Mouse (Mus musculus) midbrain, embryonic 15.5 days (tissue): Measurements from ENCODE around the gene Rnf7. TPM values are rescaled to one million over a fixed set of nuclear protein-coding genes. Genes with fewer than 3 reads are reported as not detected.

Experiments
- ATAC-seq: fragments of 200-750 bp; cut with Nextera tagmentation; replicated peaks from 2 replicates; pipeline ENCODE4 v1.8.0; 2017; ENCODE audit warnings: moderate TSS enrichment
- H3K27ac ChIP-seq: fragments of 300-500 bp; sonication (generic); 2 replicates; pipeline ENCODE4 v1.5.1; 2015; ENCODE audit warnings: mild to moderate bottlenecking, inconsistent platforms
- H3K27me3 ChIP-seq: fragments of 300-500 bp; sonication (generic); replicated peaks from 2 replicates; pipeline ENCODE4 v1.6.1; 2015; ENCODE audit warnings: inconsistent platforms
- H3K36me3 ChIP-seq: fragments of 300-500 bp; sonication (generic); replicated peaks from 2 replicates; pipeline ENCODE4 v1.6.1; 2015; ENCODE audit warnings: inconsistent platforms
- H3K4me1 ChIP-seq: fragments of 300-500 bp; sonication (generic); 2 replicates; pipeline ENCODE4 v1.6.1; 2015; ENCODE audit warnings: inconsistent platforms
- H3K4me2 ChIP-seq: fragments of 300-500 bp; sonication (generic); 2 replicates; pipeline ENCODE4 v1.6.1; 2015; ENCODE audit warnings: inconsistent platforms, mild to moderate bottlenecking, moderate library complexity
- H3K4me3 ChIP-seq: fragments of 300-500 bp; sonication (generic); 2 replicates; pipeline ENCODE4 v1.5.1; 2015; ENCODE audit warnings: mild to moderate bottlenecking, inconsistent platforms
- H3K9ac ChIP-seq: fragments of 300-500 bp; sonication (generic); 2 replicates; pipeline ENCODE4 v1.6.1; 2015; ENCODE audit warnings: mild to moderate bottlenecking, inconsistent platforms
- H3K9me3 ChIP-seq: fragments of 300-500 bp; sonication (generic); 2 replicates; pipeline ENCODE4 v1.6.1; 2016; ENCODE audit warnings: inconsistent platforms
- WGBS: fragments of 180-500 bp; shearing (Covaris S2); methylation state at CpG from one replicate; pipeline ENCODE4 v1.1.7; 2015; ENCODE audit warnings: mixed read lengths; 5-methylcytosine and 5-hydroxymethylcytosine counted together
- polyA plus RNA-seq: library from polyadenylated mRNA; unstranded; fragments of >200 nt; fragmentation: Nextera tagmentation; extraction: Ambion mirVana; gene quantifications from 2 replicates; pipeline ENCODE4 v1.2.1, GENCODE M21; 2015

The Rnf7 gene
- polyA plus RNA-seq, 1 experiment from 2014 or later = 201 TPM

DNA sequence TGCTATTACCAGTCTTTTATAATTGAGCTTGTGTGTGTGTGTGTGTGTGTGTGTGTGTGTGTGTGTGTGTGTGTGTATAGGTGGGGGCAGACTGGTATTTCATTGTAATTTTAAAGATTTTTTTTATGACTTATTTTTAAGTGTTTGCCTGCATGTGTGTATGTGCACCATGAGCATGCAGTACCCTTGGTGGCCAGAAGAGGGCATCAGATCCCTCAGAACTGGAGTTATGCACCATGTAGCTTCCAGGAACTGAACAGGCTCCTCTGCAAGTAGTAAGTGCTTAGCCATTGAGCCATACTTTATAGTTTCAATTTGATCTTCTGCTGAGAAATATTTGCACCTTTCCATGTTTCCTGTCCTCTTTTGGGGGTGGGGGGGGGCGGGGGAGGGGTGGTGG lies 16.9 kb downstream of the Rnf7 start:
- Histone ChIP-seq H3K9ac (no peak overlapping the region), H3K27ac (no peak overlapping the region), H3K4me1 (peaks cover 6% of the 10 kb centered on the region; the same call in 1 of the 2 replicates), H3K4me3 (no peak overlapping the region), H3K36me3 (no peaks in the 10 kb centered on the region), H3K9me3 (no peaks in the 10 kb centered on the region), H3K4me2 (no peak overlapping the region), H3K27me3 (no peaks in the 10 kb centered on the region)
- no peak for ATAC-seq
- 43% methylated on average over 1 of the region's 1 CpGs for WGBS

DNA sequence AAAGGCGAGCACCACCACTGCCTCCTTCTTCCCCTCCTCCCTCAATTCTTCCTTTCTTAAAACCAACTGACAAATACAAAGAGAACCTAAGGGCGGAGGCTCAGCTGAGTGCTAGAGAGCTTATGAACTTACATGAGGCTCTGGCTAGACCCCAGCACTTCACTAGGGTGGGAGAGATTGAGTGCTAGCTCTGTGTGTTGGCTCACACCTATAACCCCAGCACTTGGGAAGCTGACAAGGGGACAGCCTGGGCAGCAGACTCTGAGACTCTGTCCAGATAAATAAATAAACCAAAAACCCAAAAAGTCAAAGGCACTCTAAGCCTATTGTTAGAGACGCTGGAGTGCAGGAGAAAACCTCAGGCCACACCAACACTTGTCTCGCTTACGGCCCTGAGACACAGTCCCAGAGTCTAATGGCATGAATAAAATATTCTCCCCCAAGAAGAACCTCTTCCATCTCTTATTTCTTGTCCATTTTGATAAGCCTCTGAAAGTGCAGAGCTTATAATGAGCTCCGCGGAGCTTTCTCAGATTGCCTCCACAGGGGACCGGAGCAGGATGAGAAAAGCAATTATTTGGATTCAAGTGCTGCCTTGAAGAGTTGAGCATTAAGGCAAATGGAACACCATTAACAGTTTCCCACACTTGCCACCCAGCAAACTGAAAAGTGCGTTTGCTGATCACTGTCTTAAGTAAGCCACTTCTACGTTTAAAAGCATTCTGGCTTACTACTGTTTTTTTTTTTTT lies 18.2 kb downstream of the Rnf7 start:
- Histone ChIP-seq H3K9me3 (no peaks in the 10 kb centered on the region), H3K27ac (peak overlapping the region; percentile 55), H3K36me3 (no peaks in the 10 kb centered on the region), H3K4me1 (peaks cover 6% of the 10 kb centered on the region; the same call in 1 of the 2 replicates), H3K9ac (no peak overlapping the region), H3K4me3 (no peak overlapping the region), H3K27me3 (no peaks in the 10 kb centered on the region), H3K4me2 (no peak overlapping the region)
- WGBS = 37% methylated on average over 10 of the region's 10 CpGs
- peak; percentile 55 for ATAC-seq

DNA sequence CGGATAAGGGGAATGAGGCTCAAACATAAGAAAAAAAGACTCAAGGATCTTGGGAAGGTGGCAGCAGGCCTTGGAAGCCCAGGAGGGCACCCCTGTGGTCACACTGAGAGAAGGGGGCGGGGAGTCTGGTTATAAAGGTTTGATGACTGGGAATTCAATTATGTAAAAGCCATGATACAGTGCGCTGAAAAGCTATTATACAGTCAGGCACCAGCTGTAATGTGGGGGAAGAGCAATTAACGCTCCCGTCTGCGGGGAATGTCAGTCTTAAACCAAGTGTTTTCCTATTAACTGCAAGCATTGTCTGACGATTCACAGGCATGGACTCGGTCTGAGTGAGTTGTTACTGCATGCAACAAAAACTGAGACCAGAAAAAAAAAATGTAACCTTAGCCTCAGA lies 22.9 kb downstream of the Rnf7 start:
- H3K27me3 ChIP-seq = no peaks in the 10 kb centered on the region
- 43% methylated on average over 8 of the region's 8 CpGs for WGBS
- no peaks in the 10 kb centered on the region for H3K36me3 ChIP-seq
- no peaks in the 10 kb centered on the region for H3K9me3 ChIP-seq
- no peak overlapping the region for H3K4me3 ChIP-seq
- no peak for ATAC-seq
- no peak overlapping the region for H3K4me2 ChIP-seq
- H3K27ac ChIP-seq = no peak overlapping the region
- no peak overlapping the region for H3K9ac ChIP-seq
- H3K4me1 ChIP-seq = peaks cover 6% of the 10 kb centered on the region; the same call in 1 of the 2 replicates

DNA sequence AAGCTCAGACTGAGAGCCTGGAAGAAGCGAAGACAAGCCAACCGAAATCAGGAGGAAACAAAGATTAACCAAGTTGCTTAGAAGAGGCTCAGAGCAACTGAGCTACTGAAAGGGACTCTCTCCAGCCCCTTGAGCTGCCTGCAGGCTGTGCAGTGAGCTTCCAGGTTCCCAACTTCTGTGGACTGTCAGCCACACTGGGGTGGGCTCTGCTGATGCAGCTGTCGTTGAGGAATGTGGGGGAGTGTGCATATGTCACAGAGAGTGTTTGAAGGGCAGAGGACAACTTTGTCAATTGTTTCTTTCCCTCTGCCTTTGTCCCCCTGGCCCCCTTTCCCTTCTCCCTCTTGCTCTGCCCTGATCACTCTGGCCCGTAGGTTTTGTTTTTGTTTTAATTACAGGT lies 25.5 kb downstream of the Rnf7 start:
- 79% methylated on average over 4 of the region's 4 CpGs for WGBS
- Histone ChIP-seq H3K4me3 (no peak overlapping the region), H3K9me3 (no peaks in the 10 kb centered on the region), H3K4me1 (no peaks in the 10 kb centered on the region), H3K9ac (no peak overlapping the region), H3K36me3 (no peaks in the 10 kb centered on the region), H3K27me3 (no peaks in the 10 kb centered on the region), H3K4me2 (no peak overlapping the region), H3K27ac (no peak overlapping the region)
- ATAC-seq = no peak

DNA sequence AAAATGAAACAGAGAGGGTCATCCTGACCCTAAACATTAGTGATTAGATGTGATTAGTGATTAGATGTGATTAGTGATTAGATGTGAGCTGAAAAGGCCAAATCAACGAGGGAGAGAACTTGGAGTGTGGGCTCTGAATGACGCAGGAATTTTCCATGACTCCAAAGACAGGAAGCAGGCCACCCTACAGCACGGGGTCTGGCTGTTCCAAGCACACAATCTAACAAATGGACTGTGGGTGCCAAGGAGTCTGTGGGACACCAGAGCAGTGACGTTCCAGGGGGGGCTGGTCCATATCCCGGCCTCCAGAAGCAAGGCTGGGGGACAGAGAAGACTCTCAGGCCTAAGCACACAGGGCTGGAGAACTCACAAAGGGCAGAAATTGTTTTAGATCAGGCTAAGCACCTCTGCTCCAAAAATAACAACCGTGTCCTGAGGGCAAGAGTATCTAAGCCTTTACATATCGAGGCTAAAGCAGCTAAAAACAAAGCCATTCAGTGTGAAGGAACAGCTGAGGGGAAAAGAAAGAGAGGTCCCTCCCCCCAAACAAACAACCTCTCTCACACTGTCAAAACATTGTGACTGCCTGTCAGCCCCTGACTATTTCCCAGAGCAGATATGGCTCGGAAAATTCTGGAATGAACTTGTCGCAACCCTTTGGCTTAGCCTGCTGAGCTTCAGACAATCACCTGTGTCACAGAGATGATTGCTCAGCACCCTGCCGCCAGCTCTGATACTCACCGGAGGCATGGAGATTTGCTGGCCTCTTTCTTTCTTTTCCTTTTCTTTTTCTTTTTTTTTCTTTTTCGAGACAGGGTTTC lies 27.4 kb downstream of the Rnf7 start:
- no peak overlapping the region for H3K4me3 ChIP-seq
- no peak for ATAC-seq
- WGBS = 69% methylated on average over 12 of the region's 12 CpGs
- H3K4me2 ChIP-seq = no peak overlapping the region
- no peaks in the 10 kb centered on the region for H3K27me3 ChIP-seq
- no peaks in the 10 kb centered on the region for H3K36me3 ChIP-seq
- H3K4me1 ChIP-seq = no peaks in the 10 kb centered on the region
- no peak overlapping the region for H3K27ac ChIP-seq
- H3K9ac ChIP-seq = no peak overlapping the region
- H3K9me3 ChIP-seq = no peaks in the 10 kb centered on the region

DNA sequence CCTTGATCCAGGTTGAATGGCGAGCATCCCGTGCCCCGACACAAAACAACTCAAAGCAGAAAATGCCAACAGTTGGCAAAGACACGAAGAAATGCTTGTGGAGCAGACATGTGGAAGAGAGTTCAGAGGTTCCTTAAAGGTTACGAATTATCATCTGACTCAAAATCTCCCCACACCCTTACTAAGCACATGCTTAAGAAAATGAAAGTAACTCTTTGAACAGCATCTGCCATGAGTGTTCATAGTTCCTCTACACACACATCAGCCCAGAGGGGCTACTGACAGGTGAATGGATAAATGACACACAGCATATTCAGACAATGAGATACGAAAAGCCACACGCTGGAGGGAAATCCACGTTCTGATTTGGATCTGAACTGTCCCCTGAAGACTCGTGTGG lies 29.0 kb downstream of the Rnf7 start:
- ATAC-seq = no peak

DNA sequence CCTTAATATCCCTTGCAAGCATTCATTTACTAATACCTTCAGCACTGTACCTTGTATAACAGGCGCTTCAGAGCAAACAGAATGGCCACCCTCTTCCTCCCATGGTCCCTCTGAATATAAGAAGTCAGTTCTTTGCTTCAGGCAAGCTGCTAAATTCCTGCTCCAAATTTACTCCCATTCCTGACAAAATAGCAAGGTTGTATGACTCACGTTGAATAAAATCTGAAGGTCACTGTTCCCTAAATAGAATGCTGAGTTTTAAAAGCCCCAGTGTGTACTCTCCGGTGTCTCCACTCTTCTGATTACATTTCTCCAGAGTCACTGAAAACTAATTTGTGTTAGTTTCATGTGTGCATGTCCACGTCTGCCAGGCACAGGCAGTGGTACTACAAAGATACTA lies 33.1 kb downstream of the Rnf7 start:
- no peaks in the 10 kb centered on the region for H3K9me3 ChIP-seq
- H3K9ac ChIP-seq = no peak overlapping the region
- H3K4me2 ChIP-seq = no peak overlapping the region
- WGBS = 81% methylated on average over 4 of the region's 4 CpGs
- no peaks in the 10 kb centered on the region for H3K36me3 ChIP-seq
- H3K27ac ChIP-seq = no peak overlapping the region
- no peaks in the 10 kb centered on the region for H3K4me1 ChIP-seq
- no peak for ATAC-seq
- no peaks in the 10 kb centered on the region for H3K27me3 ChIP-seq
- no peak overlapping the region for H3K4me3 ChIP-seq

More for the DNA sequence above, 29.0 kb downstream of the Rnf7 start:
- no peaks in the 10 kb centered on the region for H3K36me3 ChIP-seq
- no peak overlapping the region for H3K4me2 ChIP-seq
- H3K9me3 ChIP-seq = no peaks in the 10 kb centered on the region
- H3K9ac ChIP-seq = no peak overlapping the region
- no peak overlapping the region for H3K27ac ChIP-seq
- no peaks in the 10 kb centered on the region for H3K27me3 ChIP-seq
- H3K4me1 ChIP-seq = no peaks in the 10 kb centered on the region
- whole genome bisulfite sequencing = 88% methylated on average over 9 of the region's 9 CpGs
- H3K4me3 ChIP-seq = no peak overlapping the region

DNA sequence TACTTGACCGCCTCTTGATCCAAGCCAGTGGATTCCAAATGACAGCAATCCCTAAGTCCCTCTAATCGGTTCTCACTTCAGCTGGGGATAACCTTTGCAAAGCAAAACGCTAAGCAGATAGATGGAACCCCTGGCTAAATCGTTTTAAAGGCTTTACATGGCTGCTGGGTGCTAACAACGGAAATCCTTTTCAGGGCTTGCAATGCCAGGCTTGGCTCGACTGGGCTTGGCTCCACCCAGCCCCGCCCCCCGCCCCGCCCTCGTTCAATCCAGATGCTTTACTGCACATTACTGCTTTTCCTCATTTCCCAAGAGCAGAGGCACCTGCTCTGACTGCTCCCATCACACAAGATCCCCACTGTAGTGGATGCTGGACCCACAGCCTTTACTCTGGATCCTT lies 36.4 kb downstream of the Rnf7 start:
- H3K4me1 ChIP-seq = peaks cover 17% of the 10 kb centered on the region
- no peaks in the 10 kb centered on the region for H3K9me3 ChIP-seq
- H3K4me3 ChIP-seq = no peak overlapping the region
- ATAC-seq = no peak
- no peak overlapping the region for H3K4me2 ChIP-seq
- H3K27me3 ChIP-seq = no peaks in the 10 kb centered on the region
- H3K9ac ChIP-seq = no peak overlapping the region
- WGBS = 19% methylated on average over 10 of the region's 10 CpGs
- no peaks in the 10 kb centered on the region for H3K36me3 ChIP-seq
- no peak overlapping the region for H3K27ac ChIP-seq

DNA sequence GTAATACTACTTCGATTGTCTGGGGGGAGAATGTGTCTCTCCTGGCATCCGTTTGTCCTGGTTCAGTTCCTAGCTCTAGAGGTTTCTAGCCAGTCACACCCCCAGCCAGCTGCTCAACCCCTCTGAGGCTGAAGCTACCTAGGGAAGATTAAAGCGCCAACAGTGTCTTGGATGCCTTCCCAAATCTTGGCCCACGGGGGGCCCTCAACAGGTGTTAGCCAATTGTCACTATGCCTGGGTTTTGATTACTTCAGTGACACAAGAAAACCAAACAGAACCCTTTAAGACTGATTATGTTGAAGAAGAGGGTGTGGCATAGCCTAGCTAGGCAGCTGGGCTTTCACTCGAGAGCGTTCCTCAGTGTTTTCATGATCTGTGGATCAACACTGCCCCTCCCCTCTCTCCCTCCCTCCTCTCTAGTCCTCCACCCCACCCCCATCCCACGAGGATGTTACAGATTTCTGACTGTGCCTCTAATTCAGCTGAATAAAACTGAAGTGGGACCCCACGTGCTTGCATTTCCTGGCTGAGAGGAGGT lies 40.1 kb downstream of the Rnf7 start:
- no peaks in the 10 kb centered on the region for H3K9me3 ChIP-seq
- no peaks in the 10 kb centered on the region for H3K27me3 ChIP-seq
- H3K9ac ChIP-seq = peak overlapping the region; percentile 53
- WGBS = 4% methylated on average over 8 of the region's 8 CpGs
- H3K4me2 ChIP-seq = peak overlapping the region; percentile 71
- H3K4me1 ChIP-seq = peaks cover 23% of the 10 kb centered on the region
- peak overlapping the region; percentile 38 for H3K4me3 ChIP-seq
- peak overlapping the region; percentile 75 for H3K27ac ChIP-seq
- H3K36me3 ChIP-seq = no peaks in the 10 kb centered on the region
- peak; percentile 40 for ATAC-seq

DNA sequence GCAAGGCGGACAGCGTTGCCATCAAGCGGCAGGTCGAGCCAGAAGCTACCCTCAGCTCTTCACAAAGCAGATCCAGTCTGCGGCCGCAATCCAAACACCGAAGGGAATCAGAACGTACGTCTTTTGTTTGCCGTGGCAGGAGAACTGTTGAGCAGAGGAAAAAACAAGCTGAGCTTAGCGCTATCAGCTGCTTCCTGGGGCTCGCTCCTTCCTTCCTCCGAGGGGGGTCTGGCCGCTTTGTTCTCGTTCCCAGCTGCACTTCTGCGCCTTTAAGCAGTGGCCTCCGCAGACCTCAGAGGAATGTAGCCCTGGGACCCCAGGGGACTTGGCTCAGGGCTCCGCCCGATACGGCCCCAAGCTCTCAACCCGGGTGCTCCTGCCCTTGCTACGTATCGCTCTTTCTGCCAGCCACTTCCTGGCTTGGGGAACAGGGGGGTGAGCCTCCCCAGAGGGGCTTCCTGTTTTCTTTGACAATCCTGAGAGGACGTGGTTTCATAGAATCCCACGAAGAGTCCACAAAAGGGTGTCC lies 40.6 kb downstream of the Rnf7 start:
- ATAC-seq = peak; percentile 75
- WGBS = under 1% methylated on average over 25 of the region's 25 CpGs
- Histone ChIP-seq H3K36me3 (no peaks in the 10 kb centered on the region), H3K4me3 (peak overlapping the region; percentile 38), H3K4me2 (peak overlapping the region; percentile 71), H3K27ac (peak overlapping the region; percentile 75), H3K4me1 (peaks cover 23% of the 10 kb centered on the region), H3K9ac (peak overlapping the region; percentile 53), H3K9me3 (no peaks in the 10 kb centered on the region), H3K27me3 (no peaks in the 10 kb centered on the region)

DNA sequence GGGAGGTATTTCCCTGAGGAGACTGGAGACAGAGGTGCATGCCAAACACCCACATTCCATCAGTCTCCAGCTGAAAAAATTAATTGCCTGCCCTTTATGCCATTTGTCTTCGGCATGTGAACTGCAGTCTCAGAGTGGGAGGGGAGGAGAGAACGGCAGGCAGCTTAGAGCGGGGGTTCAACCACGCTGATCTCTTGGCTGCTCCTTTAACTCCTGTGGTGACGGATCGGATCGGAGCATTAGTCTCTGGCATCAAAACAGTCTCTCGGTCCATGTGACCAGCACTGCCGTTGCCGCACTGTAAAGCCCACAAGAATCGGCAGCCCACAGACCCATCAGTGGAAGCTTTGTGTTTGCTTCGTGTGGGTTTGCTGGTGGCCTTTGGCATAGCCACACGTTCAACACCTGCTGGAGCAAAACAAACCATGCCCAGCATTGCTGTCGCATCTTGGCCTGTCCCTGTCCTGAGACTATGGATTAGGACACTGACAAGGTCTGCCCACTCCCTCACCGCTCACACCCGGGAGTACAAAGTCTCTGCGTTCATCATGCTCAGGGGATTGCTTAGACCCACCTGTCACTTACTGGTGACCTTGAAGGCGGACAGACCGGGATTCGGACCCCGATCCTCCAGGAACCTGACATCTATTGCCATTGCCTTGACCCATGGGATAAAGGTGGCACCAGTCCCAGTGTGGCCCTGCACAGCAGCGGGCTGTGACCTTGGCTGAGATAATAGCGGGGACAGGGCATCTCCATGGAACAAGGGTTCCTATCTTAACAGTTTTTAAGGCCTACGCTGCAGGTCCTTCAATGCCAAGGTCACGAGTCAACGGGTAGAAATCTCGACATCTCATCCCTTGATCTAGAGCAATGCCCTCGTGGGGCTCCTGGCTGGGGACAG lies 41.3 kb downstream of the Rnf7 start:
- H3K27ac ChIP-seq = peak overlapping the region; percentile 75
- H3K27me3 ChIP-seq = no peaks in the 10 kb centered on the region
- H3K4me1 ChIP-seq = peaks cover 23% of the 10 kb centered on the region
- WGBS = 6% methylated on average over 28 of the region's 28 CpGs
- H3K4me2 ChIP-seq = peak overlapping the region; percentile 71
- H3K36me3 ChIP-seq = no peaks in the 10 kb centered on the region
- H3K9me3 ChIP-seq = no peaks in the 10 kb centered on the region
- peak overlapping the region; percentile 53 for H3K9ac ChIP-seq
- peak overlapping the region; percentile 38 for H3K4me3 ChIP-seq
- ATAC-seq = peak; percentile 62
